In the genomic region with DNA sequence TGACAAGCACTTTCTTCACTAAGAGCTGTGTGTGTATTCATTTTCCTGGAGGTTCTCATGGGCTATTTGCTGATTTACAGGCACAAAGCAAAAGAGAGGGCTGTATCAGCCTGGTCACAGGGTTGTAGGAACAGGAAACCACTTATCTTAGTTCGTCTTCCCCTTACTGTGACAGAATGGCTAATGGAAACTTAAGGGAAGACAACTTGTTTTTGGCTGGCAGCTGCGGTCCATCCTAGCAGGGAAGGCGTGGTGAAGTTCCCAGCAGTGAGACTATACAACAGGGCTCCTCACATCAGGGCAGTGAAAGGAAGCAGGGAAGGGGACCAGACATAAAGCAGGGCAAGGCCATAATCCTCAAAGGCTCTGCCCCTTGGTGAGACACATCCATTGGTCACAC, we compare ENCODE assay signal across 29 mouse cellular contexts. TPM values are rescaled to one million over a fixed set of nuclear protein-coding genes. Genes with fewer than 3 reads are reported as not detected.
DNase-seq lines count a peak whose midpoint lies in the region; ATAC-seq and TF ChIP-seq lines count a peak whose summit lies in the region.
"Had no signal": no experiment of that assay in that cellular context is flagged by ENCODE, and none has a peak within 500 bp of the region (broad histone marks: within the 10 kb centered on the region; RNA-seq: fewer than 3 reads in every experiment).

No protein-coding gene starts in this region.

- TF ChIP-seq POLR2A in MEL (IDR thresholded peaks at IDR 0.05; ENCODE audit: control insufficient read depth in 1 of 2, insufficient read depth in 1 of 2, low read depth in 1 of 2, low read length in 2 of 2, poor library complexity in 1 of 2), result no peak

- no peaks in the 10 kb centered on the region for H3K27me3 ChIP-seq in heart, embryonic 10.5 days (ENCODE audit: insufficient read depth, poor library complexity, severe bottlenecking)
- H3K27me3 ChIP-seq in MEL (ENCODE audit: control insufficient read depth in 1 of 2, insufficient read depth in 2 of 2, low read length in 2 of 2), result no peaks in the 10 kb centered on the region
- H3K27me3 ChIP-seq: forebrain, embryonic 13.5 days; hindbrain, embryonic 12.5 days; limb, embryonic 13.5 days; Patski had no signal

- TF ChIP-seq RAD21 in MEL (IDR thresholded peaks at IDR 0.05; ENCODE audit: low read depth, low read length), result no peak

- H3K36me3 ChIP-seq in heart, embryonic 10.5 days, result no peaks in the 10 kb centered on the region
- H3K36me3 ChIP-seq in MEL (ENCODE audit: control insufficient read depth in 1 of 2, insufficient read depth in 2 of 2, low read length in 2 of 2), result peaks cover 0 to 7% of the 10 kb centered on the region in 2 experiments; a peak in 2 of 4 replicates
- H3K36me3 ChIP-seq: hindbrain, embryonic 12.5 days; limb, embryonic 13.5 days had no signal

- no peaks in the 10 kb centered on the region for H3K4me1 ChIP-seq in heart, embryonic 10.5 days
- H3K4me1 ChIP-seq in MEL (ENCODE audit: control insufficient read depth in 1 of 2, insufficient read depth in 2 of 2, low read length in 2 of 2), result peaks cover 3 to 9% of the 10 kb centered on the region in 2 experiments; a peak in 2 of 4 replicates
- H3K4me1 ChIP-seq: hindbrain, embryonic 12.5 days; limb, embryonic 13.5 days had no signal

- no peak overlapping the region for H3K4me3 ChIP-seq in heart, embryonic 10.5 days
- H3K4me3 ChIP-seq in MEL (ENCODE audit: control insufficient read depth in 1 of 2, insufficient read depth in 1 of 2, low read depth in 2 of 2, low read length in 2 of 2), result peak overlapping the region in 1 of 2 experiments; percentile 39; a peak in 3 of 4 replicates
- H3K4me3 ChIP-seq: forebrain, embryonic 13.5 days; gastrocnemius, adult 2 months; hindbrain, embryonic 12.5 days; limb, embryonic 13.5 days had no signal

- no peak for DNase-seq in heart, embryonic 10.5 days (ENCODE audit: low spot score)
- DNase-seq in heart, postnatal 14 days, result no peak
- peak; percentile 4 for DNase-seq in kidney, postnatal 10 days
- DNase-seq in kidney, postnatal 25 days, result no peak
- DNase-seq in MEL (ENCODE audit: low read depth, low spot score), result peak; percentile 78
- no peak for DNase-seq in urinary bladder, adult 18-20 months (ENCODE audit: low spot score in 2 of 2)
- no peak for DNase-seq in layer of hippocampus, adult 11-12 months (ENCODE audit: low spot score)
- DNase-seq: adrenal gland, adult 8-10 months; cerebellum, adult 11-12 months; gastrocnemius, adult 2 months; kidney, postnatal 4 days; layer of hippocampus, adult 9-11 months; lung, adult 18-20 months; lung, postnatal 10 days; retina, postnatal 1 day; right cerebral cortex, postnatal 25 days; spleen, adult 18-20 months had no signal

- peak overlapping the region; percentile 69; the same call in 1 of the 2 replicates for H3K27ac ChIP-seq in heart, embryonic 10.5 days
- H3K27ac ChIP-seq in MEL (ENCODE audit: control insufficient read depth, low read depth, low read length), result peak overlapping the region; percentile 16; the same call in 1 of the 2 replicates
- H3K27ac ChIP-seq: forebrain, embryonic 13.5 days; gastrocnemius, adult 2 months; hindbrain, embryonic 12.5 days; limb, embryonic 13.5 days had no signal

- 57% methylated on average over 3 of the region's 3 CpGs for WGBS in heart, embryonic 10.5 days

- TF ChIP-seq CTCF in MEL (IDR thresholded peaks at IDR 0.05 in 2 of 3, conservative IDR thresholded peaks at IDR 0.05 in 1 of 3; ENCODE audit: control insufficient read depth in 1 of 3, insufficient read depth in 1 of 3, low read depth in 2 of 3, low read length in 3 of 3, poor library complexity in 1 of 3, severe bottlenecking in 1 of 3), result peak in 1 of 3 experiments; percentile 2; a peak in 1 of 6 replicates

- H3K9ac ChIP-seq in MEL (ENCODE audit: control insufficient read depth, low read depth, low read length, poor library complexity, severe bottlenecking), result no peak overlapping the region
- H3K9ac ChIP-seq: forebrain, embryonic 13.5 days; hindbrain, embryonic 12.5 days; limb, embryonic 13.5 days had no signal

- H3K79me2 ChIP-seq in MEL (ENCODE audit: control insufficient read depth, insufficient read depth, low read length, poor library complexity), result peaks cover 8% of the 10 kb centered on the region

- intact Hi-C loops in heart, postnatal 14 days (cut with DNase I), result no loop called here

- TF ChIP-seq EP300 in MEL (IDR thresholded peaks at IDR 0.05; ENCODE audit: low read depth in 1 of 2, low read length in 2 of 2), result peak; percentile 60 to 84

- H3K9me3 ChIP-seq in heart, embryonic 10.5 days, result no peaks in the 10 kb centered on the region
- no peaks in the 10 kb centered on the region for H3K9me3 ChIP-seq in MEL (replicated peaks; ENCODE audit: insufficient read depth, low read length)
- H3K9me3 ChIP-seq: forebrain, embryonic 13.5 days; hindbrain, embryonic 12.5 days; limb, embryonic 13.5 days had no signal

- peak; percentile 33 to 50; a peak in 3 of 4 replicates for ATAC-seq in hematopoietic stem cell, adult 5-6 weeks (replicated peaks in 1 of 2; ENCODE audit: insufficient read depth in 1 of 2, low FRiP score in 2 of 2, low TSS enrichment in 1 of 2, low read depth in 1 of 2, poor library complexity in 2 of 2, severe bottlenecking in 2 of 2)
- ATAC-seq: CD4-positive, CD25-positive, alpha-beta regulatory T cell, adult 4 months; forebrain, embryonic 13.5 days; intestine, postnatal 0 days; Patski had no signal

TF ChIP-seq in MEL, 35 proteins besides CTCF, POLR2A, EP300 and RAD21:
- TF ChIP-seq TCF12 (IDR thresholded peaks at IDR 0.05; ENCODE audit: low read depth, low read length) (0 out of 2 replicates have a peak, but pooled peaks have one; percentile 26), MAX (IDR thresholded peaks at IDR 0.05; ENCODE audit: low read length) (0 out of 2 replicates have a peak, but pooled peaks have one; percentile 37), SIN3A (IDR thresholded peaks at IDR 0.05; ENCODE audit: low read length) (0 out of 2 replicates have a peak, but pooled peaks have one; percentile 29), ZNF384 (IDR thresholded peaks at IDR 0.05; ENCODE audit: low read depth, low read length) (no peak), GATA1 (IDR thresholded peaks at IDR 0.05; ENCODE audit: low read depth, low read length) (peak; percentile 70; the same call in 1 of the 2 replicates), ELF1 (IDR thresholded peaks at IDR 0.05; ENCODE audit: low read depth, low read length) (no peak), MAZ (IDR thresholded peaks at IDR 0.05; ENCODE audit: low read depth, low read length) (no peak), ZKSCAN1 (IDR thresholded peaks at IDR 0.05; ENCODE audit: low read depth, low read length) (no peak), RCOR1 (IDR thresholded peaks at IDR 0.05; ENCODE audit: low read depth, low read length) (no peak; the same call in 1 of the 2 replicates), TAL1 (IDR thresholded peaks at IDR 0.05; ENCODE audit: low read length) (peak; percentile 33), ETS1 (IDR thresholded peaks at IDR 0.05; ENCODE audit: low read depth, low read length) (peak; percentile 51; the same call in 1 of the 2 replicates)

RNA-seq across cellular contexts. Expression of gene Tmem128, which starts 4.3 kb away (rescaled TPM):
- polyA plus RNA-seq in heart, embryonic 10.5 days (2016; fragmentation: Nextera tagmentation; extraction: Ambion mirVana), result 48.6 and 56.7 TPM in 2 replicates
- total RNA-seq in heart, postnatal 14 days (2021), result 10 to 100 TPM; 15.8 to 16.9 TPM
- total RNA-seq in MEL (2012; rRNA removed), result 76.4 and 78.9 TPM in 2 replicates
- polyA plus RNA-seq in MEL (2012; ENCODE audit: insufficient read depth in 1 of 2, insufficient read length in 2 of 2, low read depth in 1 of 2, low replicate concordance in 2 of 2, missing spikeins in 1 of 2), result 10 to 100 TPM in 1 of 2 experiments, not detected in 1; 55.9 TPM
- 28.4 and 40.1 TPM in 2 replicates for total RNA-seq in hematopoietic stem cell, adult 5-6 weeks (2017)

RNA-seq across cellular contexts. Expression of gene Otop1, which starts 20.1 kb away (rescaled TPM):
- polyA plus RNA-seq in heart, embryonic 10.5 days (2016; fragmentation: Nextera tagmentation; extraction: Ambion mirVana), result 0.06 TPM in 1 of 2 replicates, not detected in the other
- total RNA-seq in heart, postnatal 14 days (2021), result 1 to 10 TPM in 1 of 2 experiments, not detected in 1; 2.1 TPM
- 0.08 TPM in 1 of 2 replicates, not detected in the other for total RNA-seq in MEL (2012; rRNA removed)
- polyA plus RNA-seq in MEL (2012; ENCODE audit: insufficient read depth in 1 of 2, insufficient read length in 2 of 2, low read depth in 1 of 2, low replicate concordance in 2 of 2, missing spikeins in 1 of 2), result not detected
- total RNA-seq in hematopoietic stem cell, adult 5-6 weeks (2017), result not detected in 2 replicates
- total RNA-seq: left cerebral cortex, adult 18-20 months; left cerebral cortex, postnatal 25 days had no signal
- polyA plus RNA-seq: CD4-positive, CD25-positive, alpha-beta regulatory T cell, adult 4 months; forebrain, embryonic 13.5 days; intestine, postnatal 0 days; kidney, embryonic 14.5 days; midbrain, embryonic 14.5 days; neural tube, embryonic 11.5 days; Patski had no signal

RNA-seq across cellular contexts. Expression of gene Lyar, which starts 35.4 kb away (rescaled TPM):
- 71.0 and 111 TPM in 2 replicates for polyA plus RNA-seq in heart, embryonic 10.5 days (2016; fragmentation: Nextera tagmentation; extraction: Ambion mirVana)
- 10 to 100 TPM; 13.1 to 13.7 TPM for total RNA-seq in heart, postnatal 14 days (2021)
- total RNA-seq in MEL (2012; rRNA removed), result 333 and 340 TPM in 2 replicates
- 100 to 1,000 TPM; 507 to 678 TPM for polyA plus RNA-seq in MEL (2012; ENCODE audit: insufficient read depth in 1 of 2, insufficient read length in 2 of 2, low read depth in 1 of 2, low replicate concordance in 2 of 2, missing spikeins in 1 of 2)
- total RNA-seq in hematopoietic stem cell, adult 5-6 weeks (2017), result 78.9 and 93.0 TPM in 2 replicates

RNA-seq across cellular contexts. Expression of gene Zbtb49, which starts 35.4 kb away (rescaled TPM):
- polyA plus RNA-seq in heart, embryonic 10.5 days (2016; fragmentation: Nextera tagmentation; extraction: Ambion mirVana), result 9.5 and 14.7 TPM in 2 replicates
- 1 to 10 TPM; 4.8 to 5.5 TPM for total RNA-seq in heart, postnatal 14 days (2021)
- total RNA-seq in MEL (2012; rRNA removed), result 14.0 and 16.8 TPM in 2 replicates
- 10 to 100 TPM in 1 of 2 experiments, not detected in 1; 17.5 TPM for polyA plus RNA-seq in MEL (2012; ENCODE audit: insufficient read depth in 1 of 2, insufficient read length in 2 of 2, low read depth in 1 of 2, low replicate concordance in 2 of 2, missing spikeins in 1 of 2)
- 9.4 and 12.1 TPM in 2 replicates for total RNA-seq in hematopoietic stem cell, adult 5-6 weeks (2017)

Comparison
In these comparisons a context has a peak if more than half of its experiments do, and no peak if none do; other contexts are left out.
1. DNase-seq: peak in kidney, postnatal 10 days (single experiment) and MEL (single experiment); none in heart, embryonic 10.5 days (single experiment), heart, postnatal 14 days (0 of 2), kidney, postnatal 25 days (0 of 2), urinary bladder, adult 18-20 months (0 of 2) and layer of hippocampus, adult 11-12 months (single experiment).